Mouse (Mus musculus) heart, postnatal 0 days (tissue): ENCODE data around the gene Letm1.

Experiments used
- CTCF ChIP-seq: IDR thresholded peaks from 2 replicates; pipeline ENCODE4 v1.5.1; 2016; ENCODE audit warnings: antibody characterized with exemption, control low read depth, low read depth
- EP300 ChIP-seq: IDR thresholded peaks from 2 replicates; pipeline ENCODE4 v1.6.1; 2016; ENCODE audit warnings: antibody characterized with exemption, low read depth

- TF ChIP-seq CTCF (no peak), EP300 (no peak)
These were observed 20.7 kb upstream of the Letm1 start for GRCm38 (mm10) chr5:33803337-33803736.
